Mouse (Mus musculus) lung, embryonic 15.5 days (tissue): ENCODE data around the gene Gm13695. TPM values are rescaled to one million over a fixed set of nuclear protein-coding genes. Genes with fewer than 3 reads are reported as not detected.
"Not testable (repeated sequence)": the region's sequence is repeated elsewhere in the genome, so short reads cannot be mapped to it uniquely, and the experiment has no call there.

Experiments used
- ATAC-seq: fragments of 200-750 bp; cut with Nextera tagmentation; 2 replicates; pipeline ENCODE4 v1.8.0; 2017; ENCODE audit warnings: moderate number of reproducible peaks, borderline replicate concordance; ENCODE audit not compliant: low FRiP score, low TSS enrichment; ENCODE audit errors: extremely low read depth
- H3K27ac ChIP-seq: fragments of 300-500 bp; sonication (generic); 2 replicates; pipeline ENCODE4 v1.5.1; 2015; ENCODE audit warnings: moderate library complexity, mild to moderate bottlenecking, inconsistent platforms
- H3K27me3 ChIP-seq: fragments of 300-500 bp; sonication (generic); 2 replicates; pipeline ENCODE4 v1.6.1; 2015; ENCODE audit warnings: inconsistent platforms
- H3K36me3 ChIP-seq: fragments of 300-500 bp; sonication (generic); 2 replicates; pipeline ENCODE4 v1.6.1; 2015; ENCODE audit warnings: inconsistent platforms
- H3K4me1 ChIP-seq: fragments of 300-500 bp; sonication (generic); 2 replicates; pipeline ENCODE4 v1.6.1; 2015; ENCODE audit warnings: inconsistent platforms
- H3K4me2 ChIP-seq: fragments of 300-500 bp; sonication (generic); 2 replicates; pipeline ENCODE4 v1.6.1; 2015; ENCODE audit warnings: inconsistent platforms, mild to moderate bottlenecking, moderate library complexity
- H3K4me3 ChIP-seq: fragments of 300-500 bp; sonication (generic); 2 replicates; pipeline ENCODE4 v1.5.1; 2015; ENCODE audit warnings: mild to moderate bottlenecking, inconsistent platforms
- H3K9ac ChIP-seq: fragments of 300-500 bp; sonication (generic); 2 replicates; pipeline ENCODE4 v1.6.1; 2015; ENCODE audit warnings: inconsistent platforms
- H3K9me3 ChIP-seq: fragments of 300-500 bp; sonication (generic); 2 replicates; pipeline ENCODE4 v1.6.1; 2016; ENCODE audit warnings: inconsistent platforms
- WGBS: fragments of 180-500 bp; shearing (Covaris S2); methylation state at CpG from one replicate; pipeline ENCODE4 v1.1.7; 2015; 5-methylcytosine and 5-hydroxymethylcytosine counted together
- polyA plus RNA-seq: library from polyadenylated mRNA; unstranded; fragments of >200 nt; fragmentation: Nextera tagmentation; extraction: Ambion mirVana; gene quantifications from 2 replicates; pipeline ENCODE4 v1.2.1, GENCODE M21; 2015

Gm13695 gene
- polyA plus RNA-seq: not detected in 2 replicates

DNA sequence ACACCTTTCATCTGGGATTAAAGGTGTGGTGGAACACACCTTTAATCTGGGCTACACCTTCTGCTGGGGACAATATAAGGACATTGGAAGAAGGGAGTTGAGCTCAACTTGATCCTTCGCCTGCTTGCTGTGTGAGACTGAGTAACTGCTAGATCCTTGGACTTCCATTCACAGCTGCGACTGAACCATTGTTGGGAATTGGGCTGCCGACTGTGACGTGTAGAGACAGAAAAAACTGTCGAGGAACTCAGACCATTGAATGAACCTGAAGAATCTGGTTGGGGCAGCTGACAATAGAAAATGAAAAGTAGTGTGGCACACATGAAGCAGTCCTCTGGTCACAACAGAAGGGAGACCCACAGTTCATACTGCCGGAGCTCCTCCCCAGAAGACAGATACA, at the start of gene Gm13695:
Gene Gm13695, plus strand, starts transcription at position 301 of the 400 bp plus-strand sequence.
- WGBS: no CpG with 5 or more reads among the region's 6 CpGs
- ATAC-seq, H3K27me3 ChIP-seq, H3K9ac ChIP-seq, H3K4me2 ChIP-seq, H3K4me3 ChIP-seq, H3K36me3 ChIP-seq, H3K9me3 ChIP-seq, H3K4me1 ChIP-seq, H3K27ac ChIP-seq: not testable (repeated sequence)

DNA sequence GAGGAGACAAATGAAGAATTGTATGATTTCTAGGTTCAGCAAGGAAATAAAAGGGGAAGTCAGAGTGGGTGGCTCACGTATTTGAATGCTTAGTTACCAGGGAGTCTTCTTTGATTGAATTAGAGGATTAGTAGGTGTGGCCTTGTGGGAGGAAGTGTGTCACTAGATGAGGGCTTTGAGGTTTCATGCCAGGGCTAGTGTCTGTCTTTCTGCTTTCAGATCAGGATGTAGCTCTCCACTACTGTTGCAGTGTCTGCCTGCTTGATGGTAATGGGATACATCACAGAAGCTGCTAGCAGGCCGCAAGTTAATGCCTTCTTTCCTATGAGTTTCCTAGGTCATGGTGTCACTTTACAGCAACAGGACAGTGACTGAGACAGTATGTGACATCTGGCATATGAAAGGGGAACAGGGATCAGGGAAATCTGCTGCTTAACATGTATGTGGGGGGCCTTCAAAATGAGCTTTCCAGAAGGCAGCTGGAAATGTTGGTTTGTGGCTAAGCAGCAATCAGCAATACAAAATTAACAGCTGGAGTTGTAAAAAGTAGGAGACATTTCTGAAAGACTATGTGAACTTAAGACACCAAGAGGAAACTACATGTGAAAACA, 37.5 kb upstream of the Gm13695 start:
- Histone ChIP-seq H3K9me3 (no peaks in the 10 kb centered on the region), H3K4me2 (no peak overlapping the region), H3K9ac (no peak overlapping the region), H3K27me3 (no peaks in the 10 kb centered on the region), H3K27ac (no peak overlapping the region), H3K4me1 (no peaks in the 10 kb centered on the region), H3K36me3 (no peaks in the 10 kb centered on the region), H3K4me3 (no peak overlapping the region)
- no peak for ATAC-seq
- WGBS: 46% methylated on average over 2 of the region's 2 CpGs

GRCm38 (mm10) chr2:83940931-83941361, 26.2 kb upstream of the Gm13695 start, which contains the start of gene Zswim2:
Gene Zswim2, minus strand, starts transcription at chr2:83941228.
- Histone ChIP-seq H3K9ac (no peak within 1 kb of the TSS), H3K4me1 (0 out of 2 replicates have a peak, but pooled peaks cover 5% of the 10 kb centered on the region), H3K36me3 (no peaks in the 10 kb centered on the region), H3K27me3 (no peaks in the 10 kb centered on the region), H3K27ac (no peak within 1 kb of the TSS), H3K4me3 (peak within 1 kb of the TSS; percentile 13; the same call in 1 of the 2 replicates), H3K4me2 (peak within 1 kb of the TSS; percentile 44), H3K9me3 (no peaks in the 10 kb centered on the region)
- peak; percentile 39; the same call in 1 of the 2 replicates for ATAC-seq
- WGBS: 1% methylated on average over 20 of the region's 20 CpGs

- ATAC-seq: no peak
- Histone ChIP-seq H3K9ac (no peak overlapping the region), H3K27ac (no peak overlapping the region), H3K27me3 (no peaks in the 10 kb centered on the region), H3K4me3 (no peak overlapping the region), H3K9me3 (no peaks in the 10 kb centered on the region), H3K4me2 (peak overlapping the region; percentile 44), H3K36me3 (no peaks in the 10 kb centered on the region), H3K4me1 (0 out of 2 replicates have a peak, but pooled peaks cover 5% of the 10 kb centered on the region)
- WGBS: 41% methylated on average over 3 of the region's 3 CpGs
These were observed 25.7 kb upstream of the Gm13695 start for GRCm38 (mm10) chr2:83941378-83941777.

DNA sequence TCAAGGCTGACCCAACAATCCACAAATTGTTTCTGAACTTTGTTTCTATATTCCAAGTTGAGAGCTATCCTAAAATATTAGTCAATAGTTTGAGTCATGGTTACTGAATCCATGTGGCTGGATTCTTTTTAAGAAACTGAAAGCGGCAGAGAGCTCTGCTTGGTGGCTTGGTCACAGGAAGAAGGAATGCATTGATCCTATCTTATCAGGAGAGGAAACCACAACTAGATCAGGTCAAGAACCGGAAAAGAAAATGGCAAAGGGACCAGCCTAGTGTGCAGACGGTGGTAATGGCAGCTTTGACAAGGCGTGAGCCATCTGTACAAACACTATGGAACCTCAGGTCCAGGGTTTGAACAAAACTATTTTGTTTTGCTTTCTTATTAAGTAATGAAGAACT, 25.3 kb upstream of the Gm13695 start:
- 36% methylated on average over 4 of the region's 4 CpGs for WGBS
- no peaks in the 10 kb centered on the region for H3K9me3 ChIP-seq
- no peaks in the 10 kb centered on the region for H3K36me3 ChIP-seq
- 0 out of 2 replicates have a peak, but pooled peaks cover 5% of the 10 kb centered on the region for H3K4me1 ChIP-seq
- no peak overlapping the region for H3K4me3 ChIP-seq
- H3K4me2 ChIP-seq: no peak overlapping the region
- no peaks in the 10 kb centered on the region for H3K27me3 ChIP-seq
- no peak overlapping the region for H3K27ac ChIP-seq
- ATAC-seq: no peak
- no peak overlapping the region for H3K9ac ChIP-seq

DNA sequence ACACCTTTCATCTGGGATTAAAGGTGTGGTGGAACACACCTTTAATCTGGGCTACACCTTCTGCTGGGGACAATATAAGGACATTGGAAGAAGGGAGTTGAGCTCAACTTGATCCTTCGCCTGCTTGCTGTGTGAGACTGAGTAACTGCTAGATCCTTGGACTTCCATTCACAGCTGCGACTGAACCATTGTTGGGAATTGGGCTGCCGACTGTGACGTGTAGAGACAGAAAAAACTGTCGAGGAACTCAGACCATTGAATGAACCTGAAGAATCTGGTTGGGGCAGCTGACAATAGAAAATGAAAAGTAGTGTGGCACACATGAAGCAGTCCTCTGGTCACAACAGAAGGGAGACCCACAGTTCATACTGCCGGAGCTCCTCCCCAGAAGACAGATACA, 11.7 kb upstream of the Gm13695 start, which contains the start of gene Gm13698:
Gene Gm13698, plus strand, starts transcription at position 301 of the 400 bp plus-strand sequence.
- H3K9ac ChIP-seq, H3K9me3 ChIP-seq, H3K4me2 ChIP-seq, H3K4me1 ChIP-seq, H3K27ac ChIP-seq, H3K27me3 ChIP-seq, ATAC-seq, H3K4me3 ChIP-seq, H3K36me3 ChIP-seq: not testable (repeated sequence)
- WGBS: no CpG with 5 or more reads among the region's 6 CpGs

GRCm38 (mm10) chr2:83961203-83961602, 5.9 kb upstream of the Gm13695 start, which contains the start of gene Gm13693:
Gene Gm13693, plus strand, starts transcription at chr2:83961503.
- H3K36me3 ChIP-seq, ATAC-seq, H3K4me1 ChIP-seq, H3K27ac ChIP-seq, H3K27me3 ChIP-seq, H3K9me3 ChIP-seq, H3K4me3 ChIP-seq, H3K4me2 ChIP-seq, H3K9ac ChIP-seq: not testable (repeated sequence)
- WGBS: no CpG with 5 or more reads among the region's 6 CpGs

DNA sequence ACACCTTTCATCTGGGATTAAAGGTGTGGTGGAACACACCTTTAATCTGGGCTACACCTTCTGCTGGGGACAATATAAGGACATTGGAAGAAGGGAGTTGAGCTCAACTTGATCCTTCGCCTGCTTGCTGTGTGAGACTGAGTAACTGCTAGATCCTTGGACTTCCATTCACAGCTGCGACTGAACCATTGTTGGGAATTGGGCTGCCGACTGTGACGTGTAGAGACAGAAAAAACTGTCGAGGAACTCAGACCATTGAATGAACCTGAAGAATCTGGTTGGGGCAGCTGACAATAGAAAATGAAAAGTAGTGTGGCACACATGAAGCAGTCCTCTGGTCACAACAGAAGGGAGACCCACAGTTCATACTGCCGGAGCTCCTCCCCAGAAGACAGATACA, 5.7 kb downstream of the Gm13695 start, which contains the start of gene Gm13696:
Gene Gm13696, plus strand, starts transcription at position 301 of the 400 bp plus-strand sequence.
- not testable (repeated sequence) for H3K27me3 ChIP-seq, H3K9ac ChIP-seq, H3K4me1 ChIP-seq, H3K27ac ChIP-seq, ATAC-seq, H3K4me3 ChIP-seq, H3K36me3 ChIP-seq, H3K9me3 ChIP-seq, H3K4me2 ChIP-seq
- no CpG with 5 or more reads among the region's 6 CpGs for WGBS

- ATAC-seq, H3K27me3 ChIP-seq, H3K9me3 ChIP-seq, H3K4me1 ChIP-seq, H3K4me3 ChIP-seq, H3K4me2 ChIP-seq, H3K9ac ChIP-seq, H3K36me3 ChIP-seq, H3K27ac ChIP-seq: not testable (repeated sequence)
- no CpG with 5 or more reads among the region's 6 CpGs for WGBS
These were observed 11.5 kb downstream of the Gm13695 start, which contains the start of gene Gm13694 for GRCm38 (mm10) chr2:83978633-83979032. Gene Gm13694, plus strand, starts transcription at chr2:83978933.

DNA sequence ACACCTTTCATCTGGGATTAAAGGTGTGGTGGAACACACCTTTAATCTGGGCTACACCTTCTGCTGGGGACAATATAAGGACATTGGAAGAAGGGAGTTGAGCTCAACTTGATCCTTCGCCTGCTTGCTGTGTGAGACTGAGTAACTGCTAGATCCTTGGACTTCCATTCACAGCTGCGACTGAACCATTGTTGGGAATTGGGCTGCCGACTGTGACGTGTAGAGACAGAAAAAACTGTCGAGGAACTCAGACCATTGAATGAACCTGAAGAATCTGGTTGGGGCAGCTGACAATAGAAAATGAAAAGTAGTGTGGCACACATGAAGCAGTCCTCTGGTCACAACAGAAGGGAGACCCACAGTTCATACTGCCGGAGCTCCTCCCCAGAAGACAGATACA, 17.3 kb downstream of the Gm13695 start, which contains the start of gene Gm13697:
Gene Gm13697, plus strand, starts transcription at position 301 of the 400 bp plus-strand sequence.
- not testable (repeated sequence) for ATAC-seq

DNA sequence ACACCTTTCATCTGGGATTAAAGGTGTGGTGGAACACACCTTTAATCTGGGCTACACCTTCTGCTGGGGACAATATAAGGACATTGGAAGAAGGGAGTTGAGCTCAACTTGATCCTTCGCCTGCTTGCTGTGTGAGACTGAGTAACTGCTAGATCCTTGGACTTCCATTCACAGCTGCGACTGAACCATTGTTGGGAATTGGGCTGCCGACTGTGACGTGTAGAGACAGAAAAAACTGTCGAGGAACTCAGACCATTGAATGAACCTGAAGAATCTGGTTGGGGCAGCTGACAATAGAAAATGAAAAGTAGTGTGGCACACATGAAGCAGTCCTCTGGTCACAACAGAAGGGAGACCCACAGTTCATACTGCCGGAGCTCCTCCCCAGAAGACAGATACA, 23.1 kb downstream of the Gm13695 start, which contains the start of gene Gm13691:
Gene Gm13691, plus strand, starts transcription at position 301 of the 400 bp plus-strand sequence.
- not testable (repeated sequence) for H3K4me2 ChIP-seq, H3K4me3 ChIP-seq, H3K9me3 ChIP-seq, H3K36me3 ChIP-seq, ATAC-seq, H3K9ac ChIP-seq, H3K27ac ChIP-seq, H3K27me3 ChIP-seq, H3K4me1 ChIP-seq
- WGBS: no CpG with 5 or more reads among the region's 6 CpGs

More for the DNA sequence above, 17.3 kb downstream of the Gm13695 start, which contains the start of gene Gm13697:
- H3K9me3 ChIP-seq, H3K4me3 ChIP-seq, H3K9ac ChIP-seq, H3K36me3 ChIP-seq, H3K27ac ChIP-seq, H3K4me1 ChIP-seq, H3K27me3 ChIP-seq, H3K4me2 ChIP-seq: not testable (repeated sequence)
- WGBS: no CpG with 5 or more reads among the region's 6 CpGs

GRCm38 (mm10) chr2:83993639-83994255, 26.6 kb downstream of the Gm13695 start:
- H3K27ac ChIP-seq, H3K4me2 ChIP-seq, H3K27me3 ChIP-seq, H3K9ac ChIP-seq, H3K4me1 ChIP-seq, H3K36me3 ChIP-seq, H3K9me3 ChIP-seq: not testable (repeated sequence)
- 22% methylated on average over 8 of the region's 9 CpGs for WGBS
- peak; percentile 69; the same call in 1 of the 2 replicates for ATAC-seq
- H3K4me3 ChIP-seq: 0 out of 2 replicates have a peak overlapping the region, but pooled peaks have one; percentile 9
